Mouse (Mus musculus) left cerebral cortex, postnatal 14 days (tissue): ENCODE results near the gene Ptp4a2. TPM values are rescaled to one million over a fixed set of nuclear protein-coding genes. Genes with fewer than 3 reads are reported as not detected.
A peak's percentile ranks its signal among the peaks of the same experiment; 100 is the strongest.

Experiments
- DNase-seq, 2 experiments: peaks; one replicate each; pipeline ENCODE4 v3.0.0; 2021 to 2022; ENCODE audit warnings: low spot score in 2 of 2, mixed read lengths in 1 of 2
- intact Hi-C: fragments of 180-260 bp; cut with DNase I; formaldehyde crosslinking; loops from one replicate; pipeline ENCODE4 v1.15.1; 2025
- total RNA-seq, 2 experiments: library from RNA; stranded (reverse); gene quantifications; 2 replicates each; pipeline ENCODE4 v1.2.3; 2021

The Ptp4a2 gene
- total RNA-seq, 2 experiments from 2014 or later, result 112 to 126 TPM

DNA sequence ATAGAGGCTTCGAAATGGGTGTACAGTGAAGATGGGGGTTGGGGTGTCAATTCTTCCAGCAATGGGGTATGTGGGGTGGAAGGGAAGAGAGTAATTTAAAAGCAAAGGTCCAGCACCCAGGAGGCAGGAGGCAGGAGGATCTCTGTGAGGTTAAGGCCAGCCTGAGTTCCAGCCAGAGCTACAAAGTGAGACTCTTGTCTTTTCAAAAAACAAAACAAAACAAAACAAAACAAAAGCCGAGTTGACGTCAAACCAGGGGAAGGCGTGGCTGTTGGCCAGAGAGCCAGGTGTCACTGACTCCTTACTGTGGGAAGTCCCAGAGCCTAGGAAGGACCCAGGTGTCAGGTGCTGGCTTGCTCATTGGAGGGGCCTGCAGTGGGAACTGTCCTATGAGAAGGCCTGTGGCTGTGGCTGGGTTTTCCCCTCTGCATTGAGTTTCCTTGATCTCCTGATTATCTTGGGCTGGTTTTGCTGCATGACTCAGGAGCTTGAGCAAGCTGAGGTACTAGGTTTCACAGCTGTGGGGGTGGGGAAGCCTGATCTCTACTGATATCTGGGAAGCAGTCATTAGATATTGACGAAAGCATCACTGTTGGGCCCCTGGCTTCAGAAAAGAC is 17.2 kb upstream of the Ptp4a2 start:
- intact Hi-C loops, result no loop called here
- no peak for DNase-seq

DNA sequence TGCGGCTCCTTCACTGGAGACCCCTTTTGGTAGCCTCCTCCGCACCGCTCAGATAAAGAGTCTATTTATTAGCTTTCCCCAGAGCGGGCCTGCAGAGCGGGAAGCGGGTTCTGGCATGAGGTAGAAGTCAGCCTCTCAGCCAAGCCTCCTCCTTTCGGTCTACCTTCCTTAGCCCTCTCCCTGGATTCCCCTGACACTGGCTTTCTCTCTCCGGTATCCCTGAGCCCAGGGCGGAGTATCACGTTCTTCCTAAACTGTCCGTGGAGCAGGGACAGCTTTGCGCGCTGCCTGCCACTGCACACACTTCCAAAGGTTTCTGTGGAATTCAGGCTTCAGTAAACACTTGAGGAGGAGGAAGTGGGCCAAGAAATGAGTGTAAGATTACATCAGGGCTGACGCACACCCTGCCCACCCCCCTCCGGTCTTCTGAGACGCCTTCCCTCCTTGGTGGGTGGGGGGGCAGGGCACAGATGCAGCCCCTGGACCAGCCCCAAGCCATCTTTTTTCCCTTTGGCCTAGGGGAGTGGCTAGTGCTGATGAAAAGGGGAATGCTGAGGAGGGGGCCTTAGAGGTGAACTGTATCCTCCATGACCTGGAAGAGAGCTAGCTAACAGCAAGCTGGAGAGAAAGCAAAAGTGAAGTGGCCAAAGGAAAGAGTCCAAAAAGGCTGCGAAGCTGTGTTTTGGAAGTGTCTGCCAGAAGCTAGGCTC is 15.7 kb upstream of the Ptp4a2 start:
- intact Hi-C loops, result no loop called here
- DNase-seq, result peak in 1 of 2 experiments; percentile 52

GRCm38 (mm10) chr4:129795861-129796260 is 15.2 kb upstream of the Ptp4a2 start:
- no peak for DNase-seq
- intact Hi-C loops, result no loop called here

- no peak for DNase-seq
- intact Hi-C loops, result no loop called here
Observed at GRCm38 (mm10) chr4:129797985-129798384, 13.0 kb upstream of the Ptp4a2 start.

- no peak for DNase-seq
- intact Hi-C loops, result no loop called here
Observed at GRCm38 (mm10) chr4:129803368-129803767, 7.7 kb upstream of the Ptp4a2 start.

GRCm38 (mm10) chr4:129805059-129805458 is 6.0 kb upstream of the Ptp4a2 start:
- no peak for DNase-seq
- intact Hi-C loops, result no loop called here

- DNase-seq, result no peak
- intact Hi-C loops, result no loop called here
Observed at GRCm38 (mm10) chr4:129811605-129812468, 818 bp downstream of the Ptp4a2 start.

- DNase-seq, result peak in 1 of 2 experiments; percentile 19
- intact Hi-C loops, result no loop called here
Observed at GRCm38 (mm10) chr4:129817591-129817990, 6.6 kb downstream of the Ptp4a2 start.

- peak in 1 of 2 experiments; percentile 17 for DNase-seq
- intact Hi-C loops, result no loop called here
Observed at GRCm38 (mm10) chr4:129818506-129819195, 7.6 kb downstream of the Ptp4a2 start.

- intact Hi-C loops, result no loop called here
- peak; percentile 92 for DNase-seq
Observed at GRCm38 (mm10) chr4:129819712-129820336, 8.8 kb downstream of the Ptp4a2 start.

GRCm38 (mm10) chr4:129820417-129821086 is 9.5 kb downstream of the Ptp4a2 start:
- peak; percentile 51 to 58 for DNase-seq
- intact Hi-C loops, result no loop called here

DNA sequence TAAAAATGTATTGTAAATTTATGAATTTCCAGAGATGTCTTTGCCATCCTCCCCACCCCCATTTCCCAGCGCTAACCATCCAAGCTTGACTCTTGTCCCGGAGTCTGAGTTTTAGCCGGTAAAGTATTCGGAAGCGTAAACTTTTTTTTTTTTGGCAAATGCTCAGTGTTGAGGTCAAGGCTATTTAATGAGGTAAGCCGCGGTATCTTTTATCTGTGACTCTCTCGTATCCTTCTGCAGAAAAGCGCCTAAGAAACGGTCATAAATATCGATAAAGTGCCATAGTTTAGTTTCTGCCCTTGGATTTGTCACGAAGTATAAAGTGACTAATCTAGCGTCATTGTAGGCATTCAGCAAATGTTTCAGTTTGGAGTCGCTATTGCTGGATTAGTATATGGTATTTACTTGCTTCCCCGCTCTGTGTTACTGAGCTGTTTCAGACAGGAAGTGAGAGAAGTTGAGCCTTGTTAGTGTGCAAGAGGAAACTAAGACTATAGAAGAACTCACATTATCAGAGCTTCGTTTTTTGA is 10.1 kb downstream of the Ptp4a2 start:
- DNase-seq, result no peak
- intact Hi-C loops, result no loop called here

GRCm38 (mm10) chr4:129822324-129822723 is 11.3 kb downstream of the Ptp4a2 start:
- no peak for DNase-seq
- intact Hi-C loops, result no loop called here

- intact Hi-C loops, result no loop called here
- no peak for DNase-seq
Observed at GRCm38 (mm10) chr4:129823216-129823810, 12.3 kb downstream of the Ptp4a2 start.

DNA sequence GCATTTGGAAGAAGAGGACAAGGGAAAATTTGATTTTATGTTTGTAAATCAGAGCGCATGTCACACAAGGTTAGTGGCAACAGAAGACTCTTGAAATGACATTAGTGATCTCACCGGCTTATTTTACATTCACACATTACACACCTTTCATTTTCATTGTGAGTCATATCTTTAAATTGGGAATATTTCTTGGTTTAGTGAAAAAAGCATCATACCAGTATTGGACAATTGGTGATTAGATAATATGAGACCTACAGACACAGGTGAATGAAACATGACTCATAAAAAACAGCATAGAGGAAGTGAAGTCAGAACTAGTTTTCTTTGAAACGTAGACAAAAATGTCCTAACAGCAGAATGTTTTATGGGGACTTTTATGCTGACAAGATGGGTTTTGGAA is 16.6 kb downstream of the Ptp4a2 start:
- intact Hi-C loops, result no loop called here
- no peak for DNase-seq

GRCm38 (mm10) chr4:129828081-129828480 is 17.1 kb downstream of the Ptp4a2 start:
- intact Hi-C loops, result no loop called here
- DNase-seq, result no peak

GRCm38 (mm10) chr4:129829799-129830198 is 18.8 kb downstream of the Ptp4a2 start:
- intact Hi-C loops, result no loop called here
- no peak for DNase-seq

DNA sequence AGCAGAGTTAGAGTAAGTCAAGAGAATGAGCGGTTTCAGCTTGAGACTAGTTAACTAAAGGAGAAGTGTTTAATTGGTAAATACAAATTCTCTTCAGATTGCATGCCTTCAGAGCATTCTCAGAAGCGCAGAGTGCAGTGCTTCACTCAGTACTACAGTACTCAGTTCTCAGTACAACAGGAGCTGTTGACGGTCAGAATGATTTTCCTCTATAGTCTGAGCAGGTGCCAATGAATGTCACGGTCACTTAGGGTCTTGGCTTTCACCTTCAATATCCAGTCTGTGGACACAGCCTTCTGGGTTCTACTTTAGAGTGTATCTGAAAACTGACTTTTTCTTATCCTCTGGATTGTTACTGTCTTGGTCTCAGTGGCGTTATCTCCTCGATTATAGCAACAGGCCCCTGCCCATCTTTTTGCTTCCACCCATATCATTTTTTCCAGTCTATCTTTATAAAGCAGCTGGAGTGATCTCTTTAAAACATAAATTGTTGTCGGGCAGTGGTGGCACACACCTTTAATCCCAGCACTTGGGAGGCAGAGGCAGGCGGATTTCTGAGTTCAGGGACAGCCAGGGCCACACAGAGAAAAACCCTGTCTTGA is 19.4 kb downstream of the Ptp4a2 start:
- intact Hi-C loops, result no loop called here
- no peak for DNase-seq
